Mouse (Mus musculus) limb, embryonic 14.5 days (tissue): ENCODE measurements around the gene Arhgef15. TPM values are rescaled to one million over a fixed set of nuclear protein-coding genes. Genes with fewer than 3 reads are reported as not detected.

Experiments used
- ATAC-seq: fragments of 200-750 bp; cut with Nextera tagmentation; 2 replicates; pipeline ENCODE4 v1.8.0; 2017; ENCODE audit warnings: low read depth, moderate number of reproducible peaks, moderate TSS enrichment; ENCODE audit not compliant: low FRiP score
- DNase-seq: peaks from one replicate; pipeline ENCODE4 v3.0.0-alpha.2; 2015; ENCODE audit warnings: low spot score
- H3K27ac ChIP-seq: fragments of 300-500 bp; sonication (generic); replicated peaks from 2 replicates; pipeline ENCODE4 v1.5.1; 2014; ENCODE audit warnings: low read depth, mild to moderate bottlenecking, low read length, moderate library complexity, mixed read lengths
- H3K27me3 ChIP-seq: fragments of 300-500 bp; sonication (generic); 2 replicates; pipeline ENCODE4 v1.6.1; 2014; ENCODE audit warnings: low read length, mixed read lengths; ENCODE audit not compliant: control insufficient read depth, insufficient read depth
- H3K36me3 ChIP-seq: fragments of 300-500 bp; sonication (generic); 2 replicates; pipeline ENCODE4 v1.6.1; 2014; ENCODE audit warnings: mild to moderate bottlenecking, low read length, moderate library complexity, mixed read lengths; ENCODE audit not compliant: control insufficient read depth, insufficient read depth
- H3K4me1 ChIP-seq: fragments of 300-500 bp; sonication (generic); 2 replicates; pipeline ENCODE4 v1.6.1; 2014; ENCODE audit warnings: antibody characterized with exemption, low read length, mixed read lengths; ENCODE audit not compliant: control insufficient read depth, insufficient read depth
- H3K4me2 ChIP-seq: fragments of 300-500 bp; sonication (generic); replicated peaks from 2 replicates; pipeline ENCODE4 v1.6.1; 2014; ENCODE audit warnings: low read depth, mild to moderate bottlenecking, low read length, moderate library complexity; ENCODE audit not compliant: severe bottlenecking
- H3K4me3 ChIP-seq: fragments of 300-500 bp; sonication (generic); replicated peaks from 2 replicates; pipeline ENCODE4 v1.5.1; 2014; ENCODE audit warnings: low read length
- H3K9ac ChIP-seq: fragments of 300-500 bp; sonication (generic); 2 replicates; pipeline ENCODE4 v1.6.1; 2014; ENCODE audit warnings: mild to moderate bottlenecking, low read depth, low read length, moderate library complexity; ENCODE audit not compliant: severe bottlenecking
- H3K9me3 ChIP-seq: fragments of 300-500 bp; sonication (generic); 2 replicates; pipeline ENCODE4 v1.6.1; 2016; ENCODE audit warnings: low read length; ENCODE audit not compliant: control insufficient read depth
- POLR2A ChIP-seq: fragments of 200-500 bp; IDR thresholded peaks from 2 replicates; pipeline ENCODE4 v1.8.0; 2012; ENCODE audit warnings: inconsistent platforms, mild to moderate bottlenecking, moderate library complexity, borderline replicate concordance; ENCODE audit not compliant: insufficient read depth, insufficient read length; ENCODE audit errors: extremely low read depth
- WGBS: fragments of 180-500 bp; shearing (Covaris S2); extraction: QIAGEN DNeasy Blood & Tissue Kit; methylation state at CpG from one replicate; pipeline ENCODE4 v1.1.7; 2014; 5-methylcytosine and 5-hydroxymethylcytosine counted together
- polyA plus RNA-seq, 2 experiments: library from polyadenylated mRNA; depleted of rRNA in 1 of 2; stranded (reverse) in 1 of 2; unstranded in 1 of 2; fragments of >200 nt; fragmentation: Nextera tagmentation in 1 of 2; extraction: Ambion mirVana in 1 of 2; gene quantifications; 2 replicates each; pipeline versions ENCODE4 v1.2.1 to v1.2.3; 2012 to 2014

Gene Arhgef15
- polyA plus RNA-seq, 2 experiments, result 5.3 to 12.3 TPM

- peaks cover 19% of the 10 kb centered on the region for H3K27me3 ChIP-seq
- H3K4me2 ChIP-seq, result 0 out of 2 replicates have a peak overlapping the region, but pooled peaks have one; percentile 4
- no peak overlapping the region for H3K4me3 ChIP-seq
- DNase-seq (no peak), ATAC-seq (no peak)
- 24% methylated on average over 3 of the region's 3 CpGs for WGBS
- peaks cover 11% of the 10 kb centered on the region; the same call in 1 of the 2 replicates for H3K4me1 ChIP-seq
- H3K9ac ChIP-seq, result no peak overlapping the region
- H3K9me3 ChIP-seq, result no peaks in the 10 kb centered on the region
- H3K27ac ChIP-seq, result no peak overlapping the region
- H3K36me3 ChIP-seq, result no peaks in the 10 kb centered on the region
- TF ChIP-seq POLR2A, result no peak
These were observed 1.2 kb downstream of the Arhgef15 start for GRCm38 (mm10) chr11:68956107-68956506.

GRCm38 (mm10) chr11:68955473-68955872, 1.8 kb downstream of the Arhgef15 start:
- Histone ChIP-seq H3K9ac (0 out of 2 replicates have a peak overlapping the region, but pooled peaks have one; percentile 40), H3K27ac (no peak overlapping the region), H3K4me1 (peaks cover 11% of the 10 kb centered on the region; the same call in 1 of the 2 replicates), H3K27me3 (peaks cover 19% of the 10 kb centered on the region), H3K4me3 (peak overlapping the region; percentile 34; the same call in 1 of the 2 replicates), H3K36me3 (no peaks in the 10 kb centered on the region), H3K4me2 (peak overlapping the region; percentile 45; the same call in 1 of the 2 replicates), H3K9me3 (no peaks in the 10 kb centered on the region)
- ATAC-seq (no peak), DNase-seq (no peak)
- 76% methylated on average over 5 of the region's 5 CpGs for WGBS
- no peak for TF ChIP-seq POLR2A

GRCm38 (mm10) chr11:68954408-68954807, 2.9 kb downstream of the Arhgef15 start:
- H3K4me3 ChIP-seq, result peak overlapping the region; percentile 34
- no peak for DNase-seq
- TF ChIP-seq POLR2A, result no peak
- WGBS, result 3% methylated on average over 17 of the region's 17 CpGs
- H3K9ac ChIP-seq, result peak overlapping the region; percentile 40
- H3K4me1 ChIP-seq, result peaks cover 11% of the 10 kb centered on the region; the same call in 1 of the 2 replicates
- peak overlapping the region; percentile 45 for H3K4me2 ChIP-seq
- no peak for ATAC-seq
- no peak overlapping the region for H3K27ac ChIP-seq
- peaks cover 19% of the 10 kb centered on the region for H3K27me3 ChIP-seq
- H3K9me3 ChIP-seq, result no peaks in the 10 kb centered on the region
- no peaks in the 10 kb centered on the region for H3K36me3 ChIP-seq

- TF ChIP-seq POLR2A, result no peak
- Histone ChIP-seq H3K27me3 (peaks cover 19% of the 10 kb centered on the region), H3K9ac (no peak overlapping the region), H3K36me3 (no peaks in the 10 kb centered on the region), H3K4me3 (peak overlapping the region; percentile 34), H3K9me3 (no peaks in the 10 kb centered on the region), H3K27ac (no peak overlapping the region), H3K4me2 (peak overlapping the region; percentile 45), H3K4me1 (peaks cover 11% of the 10 kb centered on the region; the same call in 1 of the 2 replicates)
- ATAC-seq (no peak), DNase-seq (no peak)
- 18% methylated on average over 13 of the region's 13 CpGs for WGBS
These were observed 3.4 kb downstream of the Arhgef15 start for GRCm38 (mm10) chr11:68953903-68954302.

- Histone ChIP-seq H3K4me1 (no peaks in the 10 kb centered on the region), H3K4me3 (no peak overlapping the region; the same call in 1 of the 2 replicates), H3K27ac (no peak overlapping the region), H3K9me3 (no peaks in the 10 kb centered on the region), H3K4me2 (0 out of 2 replicates have a peak overlapping the region, but pooled peaks have one; percentile 21), H3K36me3 (no peaks in the 10 kb centered on the region), H3K9ac (no peak overlapping the region), H3K27me3 (no peaks in the 10 kb centered on the region)
- no peak for DNase-seq
- no peak for ATAC-seq
- WGBS, result 6% methylated on average over 12 of the region's 12 CpGs
- no peak for TF ChIP-seq POLR2A
These were observed 9.7 kb downstream of the Arhgef15 start for GRCm38 (mm10) chr11:68947542-68947993.
